Mouse (Mus musculus) limb, embryonic 14.5 days (tissue): ENCODE measurements at regions not wholly inside any gene's neighbourhood (a gene's known extent, or its start where the extent isn't known, plus 50 kb on each side); places are given as distances from the start of the nearest gene placed in this dataset.

Experiments used
- ATAC-seq: fragments of 200-750 bp; cut with Nextera tagmentation; 2 replicates; pipeline ENCODE4 v1.8.0; 2017; ENCODE audit warnings: low read depth, moderate number of reproducible peaks, moderate TSS enrichment; ENCODE audit not compliant: low FRiP score
- DNase-seq: peaks from one replicate; pipeline ENCODE4 v3.0.0-alpha.2; 2015; ENCODE audit warnings: low spot score
- H3K27ac ChIP-seq: fragments of 300-500 bp; sonication (generic); replicated peaks from 2 replicates; pipeline ENCODE4 v1.5.1; 2014; ENCODE audit warnings: low read depth, mild to moderate bottlenecking, low read length, moderate library complexity, mixed read lengths
- H3K27me3 ChIP-seq: fragments of 300-500 bp; sonication (generic); 2 replicates; pipeline ENCODE4 v1.6.1; 2014; ENCODE audit warnings: low read length, mixed read lengths; ENCODE audit not compliant: control insufficient read depth, insufficient read depth
- H3K36me3 ChIP-seq: fragments of 300-500 bp; sonication (generic); 2 replicates; pipeline ENCODE4 v1.6.1; 2014; ENCODE audit warnings: mild to moderate bottlenecking, low read length, moderate library complexity, mixed read lengths; ENCODE audit not compliant: control insufficient read depth, insufficient read depth
- H3K4me1 ChIP-seq: fragments of 300-500 bp; sonication (generic); 2 replicates; pipeline ENCODE4 v1.6.1; 2014; ENCODE audit warnings: antibody characterized with exemption, low read length, mixed read lengths; ENCODE audit not compliant: control insufficient read depth, insufficient read depth
- H3K4me2 ChIP-seq: fragments of 300-500 bp; sonication (generic); replicated peaks from 2 replicates; pipeline ENCODE4 v1.6.1; 2014; ENCODE audit warnings: low read depth, mild to moderate bottlenecking, low read length, moderate library complexity; ENCODE audit not compliant: severe bottlenecking
- H3K4me3 ChIP-seq: fragments of 300-500 bp; sonication (generic); replicated peaks from 2 replicates; pipeline ENCODE4 v1.5.1; 2014; ENCODE audit warnings: low read length
- H3K9ac ChIP-seq: fragments of 300-500 bp; sonication (generic); 2 replicates; pipeline ENCODE4 v1.6.1; 2014; ENCODE audit warnings: mild to moderate bottlenecking, low read depth, low read length, moderate library complexity; ENCODE audit not compliant: severe bottlenecking
- H3K9me3 ChIP-seq: fragments of 300-500 bp; sonication (generic); 2 replicates; pipeline ENCODE4 v1.6.1; 2016; ENCODE audit warnings: low read length; ENCODE audit not compliant: control insufficient read depth
- POLR2A ChIP-seq: fragments of 200-500 bp; IDR thresholded peaks from 2 replicates; pipeline ENCODE4 v1.8.0; 2012; ENCODE audit warnings: inconsistent platforms, mild to moderate bottlenecking, moderate library complexity, borderline replicate concordance; ENCODE audit not compliant: insufficient read depth, insufficient read length; ENCODE audit errors: extremely low read depth
- WGBS: fragments of 180-500 bp; shearing (Covaris S2); extraction: QIAGEN DNeasy Blood & Tissue Kit; methylation state at CpG from one replicate; pipeline ENCODE4 v1.1.7; 2014; 5-methylcytosine and 5-hydroxymethylcytosine counted together

- Histone ChIP-seq H3K9ac (no peak overlapping the region), H3K4me1 (0 out of 2 replicates have a peak, but pooled peaks cover 1% of the 10 kb centered on the region), H3K9me3 (no peaks in the 10 kb centered on the region), H3K4me2 (no peak overlapping the region), H3K27ac (no peak overlapping the region), H3K27me3 (peaks cover 5% of the 10 kb centered on the region; the same call in 1 of the 2 replicates), H3K36me3 (no peaks in the 10 kb centered on the region), H3K4me3 (no peak overlapping the region)
- DNase-seq (no peak), ATAC-seq (no peak)
- WGBS, result 54% methylated on average over 7 of the region's 7 CpGs
- TF ChIP-seq POLR2A, result no peak
Measured at GRCm38 (mm10) chr4:125195901-125196435, 68.3 kb upstream of the Zc3h12a start.

GRCm38 (mm10) chr4:125194722-125195380 lies 67.2 kb upstream of the Zc3h12a start:
- Histone ChIP-seq H3K27ac (no peak overlapping the region), H3K9ac (no peak overlapping the region), H3K4me3 (no peak overlapping the region), H3K9me3 (no peaks in the 10 kb centered on the region), H3K4me1 (0 out of 2 replicates have a peak, but pooled peaks cover 2% of the 10 kb centered on the region), H3K4me2 (no peak overlapping the region), H3K27me3 (peaks cover 5% of the 10 kb centered on the region; the same call in 1 of the 2 replicates), H3K36me3 (no peaks in the 10 kb centered on the region)
- 24% methylated on average over 12 of the region's 12 CpGs for WGBS
- DNase-seq, result no peak
- no peak for TF ChIP-seq POLR2A
- no peak for ATAC-seq

DNA sequence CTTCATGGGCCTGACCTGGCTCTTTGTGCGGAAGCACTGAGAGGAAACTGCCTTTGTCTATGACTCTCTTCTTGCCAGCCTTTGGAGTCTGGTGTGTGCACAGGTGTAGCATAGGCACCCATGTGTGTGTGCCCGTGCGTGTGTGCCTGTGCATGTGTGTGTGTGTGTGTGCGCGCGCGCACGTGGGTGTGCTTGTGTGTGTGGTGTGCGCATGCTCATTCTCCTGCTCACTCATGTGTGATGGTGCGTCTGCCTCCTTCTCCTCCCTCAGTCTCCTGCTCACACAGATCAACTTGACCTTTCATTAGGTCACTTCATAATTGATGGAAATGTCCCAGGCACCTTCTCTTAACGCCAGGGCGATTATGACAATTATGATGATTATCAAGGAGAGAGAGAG lies 66.7 kb upstream of the Zc3h12a start:
- H3K9me3 ChIP-seq, result no peaks in the 10 kb centered on the region
- no peak overlapping the region for H3K4me3 ChIP-seq
- 0 out of 2 replicates have a peak, but pooled peaks cover 2% of the 10 kb centered on the region for H3K4me1 ChIP-seq
- WGBS, result 85% methylated on average over 12 of the region's 12 CpGs
- no peak overlapping the region for H3K4me2 ChIP-seq
- no peak for TF ChIP-seq POLR2A
- H3K27me3 ChIP-seq, result peaks cover 5% of the 10 kb centered on the region; the same call in 1 of the 2 replicates
- no peak overlapping the region for H3K27ac ChIP-seq
- DNase-seq, result no peak
- no peak overlapping the region for H3K9ac ChIP-seq
- ATAC-seq, result no peak
- H3K36me3 ChIP-seq, result no peaks in the 10 kb centered on the region

GRCm38 (mm10) chr4:125191680-125192079 lies 64.0 kb upstream of the Zc3h12a start:
- DNase-seq (no peak), ATAC-seq (no peak)
- Histone ChIP-seq H3K4me1 (0 out of 2 replicates have a peak, but pooled peaks cover 2% of the 10 kb centered on the region), H3K27ac (no peak overlapping the region), H3K4me3 (no peak overlapping the region), H3K36me3 (no peaks in the 10 kb centered on the region), H3K9me3 (no peaks in the 10 kb centered on the region), H3K27me3 (peaks cover 5% of the 10 kb centered on the region; the same call in 1 of the 2 replicates), H3K4me2 (no peak overlapping the region), H3K9ac (no peak overlapping the region)
- 56% methylated on average over 9 of the region's 9 CpGs for WGBS
- TF ChIP-seq POLR2A, result no peak

- ATAC-seq (no peak), DNase-seq (no peak)
- no peak for TF ChIP-seq POLR2A
- 0 out of 2 replicates have a peak, but pooled peaks cover 2% of the 10 kb centered on the region for H3K4me1 ChIP-seq
- H3K4me3 ChIP-seq, result no peak overlapping the region
- no peak overlapping the region for H3K4me2 ChIP-seq
- H3K27me3 ChIP-seq, result peaks cover 5% of the 10 kb centered on the region; the same call in 1 of the 2 replicates
- no peak overlapping the region for H3K9ac ChIP-seq
- 11% methylated on average over 11 of the region's 11 CpGs for WGBS
- H3K36me3 ChIP-seq, result no peaks in the 10 kb centered on the region
- no peak overlapping the region for H3K27ac ChIP-seq
- H3K9me3 ChIP-seq, result no peaks in the 10 kb centered on the region
Measured at GRCm38 (mm10) chr4:125191010-125191409, 63.4 kb upstream of the Zc3h12a start.
